ENCODE assay signal across 8 mouse cellular contexts in genomic region chr8:126587836-126588503, GRCm38 (mm10). TPM values are rescaled to one million over a fixed set of nuclear protein-coding genes. Genes with fewer than 3 reads are reported as not detected.
DNase-seq lines count a peak whose midpoint lies in the region; ATAC-seq and TF ChIP-seq lines count a peak whose summit lies in the region.

No protein-coding gene starts in this region.

- no peaks in the 10 kb centered on the region for H3K27me3 ChIP-seq in heart, embryonic 11.5 days (ENCODE audit: control insufficient read depth, insufficient read depth, low read length)
- H3K27me3 ChIP-seq in limb, embryonic 10.5 days (ENCODE audit: low read depth, poor library complexity, severe bottlenecking): no peaks in the 10 kb centered on the region

- DNase-seq in cerebellum, adult 11-12 months: peak; percentile 44
- DNase-seq in cerebellum, postnatal 4 days (ENCODE audit: low spot score in 2 of 2): no peak
- DNase-seq in MN1 (ENCODE audit: low spot score): peak; percentile 59
- no peak for DNase-seq in limb, embryonic 10.5 days (ENCODE audit: low spot score)
- DNase-seq in B cell, adult 2 months: no peak
- no peak for DNase-seq in layer of hippocampus, adult 9-10 months (ENCODE audit: low spot score)

- H3K4me3 ChIP-seq in heart, embryonic 11.5 days (ENCODE audit: low read depth, low read length): peak overlapping the region; percentile 100
- H3K4me3 ChIP-seq in limb, embryonic 10.5 days: peak overlapping the region; percentile 100; the same call in 1 of the 2 replicates
- H3K4me3 ChIP-seq in olfactory bulb, adult 2 months (ENCODE audit: insufficient read depth, low read depth, low read length): peak overlapping the region; percentile 35

- no peak for ATAC-seq in heart, embryonic 11.5 days (replicated peaks; ENCODE audit: insufficient number of reproducible peaks, low FRiP score, low TSS enrichment)

- TF ChIP-seq POLR2A in olfactory bulb, adult 2 months (IDR thresholded peaks at IDR 0.05; ENCODE audit: insufficient read depth, low read depth, low read length): no peak

- H3K4me2 ChIP-seq in heart, embryonic 11.5 days: peak overlapping the region; percentile 99

- H3K9me3 ChIP-seq in heart, embryonic 11.5 days (replicated peaks; ENCODE audit: control insufficient read depth, low read length): no peaks in the 10 kb centered on the region
- no peaks in the 10 kb centered on the region for H3K9me3 ChIP-seq in limb, embryonic 10.5 days (replicated peaks)

- H3K27ac ChIP-seq in heart, embryonic 11.5 days (ENCODE audit: low read depth, low read length): peak overlapping the region; percentile 16
- no peak overlapping the region for H3K27ac ChIP-seq in limb, embryonic 10.5 days
- peak overlapping the region; percentile 46; the same call in 1 of the 2 replicates for H3K27ac ChIP-seq in olfactory bulb, adult 2 months (ENCODE audit: insufficient read depth, low read depth, low read length)

- no peak for TF ChIP-seq CTCF in olfactory bulb, adult 2 months (IDR thresholded peaks at IDR 0.05; ENCODE audit: insufficient read depth, low read depth, low read length)

- peak overlapping the region; percentile 68 for H3K9ac ChIP-seq in heart, embryonic 11.5 days (ENCODE audit: low read depth, low read length)

- peaks cover 38% of the 10 kb centered on the region for H3K4me1 ChIP-seq in heart, embryonic 11.5 days (ENCODE audit: control insufficient read depth, insufficient read depth, low read length)
- H3K4me1 ChIP-seq in limb, embryonic 10.5 days: peaks cover 89% of the 10 kb centered on the region
- H3K4me1 ChIP-seq in olfactory bulb, adult 2 months (ENCODE audit: control insufficient read depth, insufficient read depth, low read length): peaks cover 23% of the 10 kb centered on the region

- H3K36me3 ChIP-seq in heart, embryonic 11.5 days (ENCODE audit: control insufficient read depth, insufficient read depth, low read length): peaks cover 6% of the 10 kb centered on the region
- peaks cover 38% of the 10 kb centered on the region for H3K36me3 ChIP-seq in limb, embryonic 10.5 days

- 22% methylated on average over 10 of the region's 10 CpGs for WGBS in heart, embryonic 11.5 days (ENCODE audit: insufficient replicate concordance)
- WGBS in limb, embryonic 10.5 days: 66% methylated on average over 10 of the region's 10 CpGs
- 25% methylated on average over 10 of the region's 10 CpGs for WGBS in olfactory bulb, adult 2 months

RNA-seq across cellular contexts. Expression of gene Irf2bp2, which starts 5.8 kb away (rescaled TPM):
- 5.9 and 6.5 TPM in 2 replicates for polyA plus RNA-seq in heart, embryonic 11.5 days (2014; fragmentation: Nextera tagmentation; extraction: Ambion mirVana)
- 4.2 and 4.5 TPM in 2 replicates for polyA plus RNA-seq in limb, embryonic 10.5 days (2016; fragmentation: Nextera tagmentation; extraction: Ambion mirVana)
- not detected in 2 replicates for polyA plus RNA-seq in olfactory bulb, adult 2 months (2012; ENCODE audit: insufficient read depth, insufficient read length, low replicate concordance, missing spikeins)

Comparison
In these comparisons a context has a peak if more than half of its experiments do, and no peak if none do; other contexts are left out.
1. DNase-seq: peak in cerebellum, adult 11-12 months (single experiment) and MN1 (single experiment); none in cerebellum, postnatal 4 days (0 of 2), limb, embryonic 10.5 days (single experiment), B cell, adult 2 months (0 of 2) and layer of hippocampus, adult 9-10 months (single experiment).
2. H3K4me3 ChIP-seq: peak in every context shown above with its lines; median percentile 100 in heart, embryonic 11.5 days; 100 in limb, embryonic 10.5 days; 35 in olfactory bulb, adult 2 months.